Mouse (Mus musculus) c-Kit-positive CD71-positive TER-119-negative erythroid progenitor cells, embryonic 14.5 days (primary cell): Measurements from ENCODE around the gene Srgap2.

Experiments
- DNase-seq: peaks from one replicate; pipeline ENCODE4 v3.0.0-alpha.2; 2013; ENCODE audit warnings: low read depth

Srgap2 gene

GRCm38 (mm10) chr1:131245926-131246325 lies 281.2 kb downstream of the Srgap2 start:
- no peak for DNase-seq

- DNase-seq = no peak
These were observed 281.9 kb downstream of the Srgap2 start, which contains the start of gene Rassf5 for GRCm38 (mm10) chr1:131245089-131245856. Gene Rassf5 (minus strand): TSS chr1:131245258.

GRCm38 (mm10) chr1:131244536-131245088 lies 282.5 kb downstream of the Srgap2 start:
- DNase-seq = no peak

GRCm38 (mm10) chr1:131242956-131243355 lies 284.2 kb downstream of the Srgap2 start:
- DNase-seq = no peak

GRCm38 (mm10) chr1:131239576-131240193 lies 287.5 kb downstream of the Srgap2 start:
- no peak for DNase-seq

GRCm38 (mm10) chr1:131238931-131239381 lies 288.2 kb downstream of the Srgap2 start:
- no peak for DNase-seq

GRCm38 (mm10) chr1:131236077-131236476 lies 291.1 kb downstream of the Srgap2 start:
- no peak for DNase-seq
